Mouse (Mus musculus): Measurements from ENCODE around the gene Itgae. TPM values are rescaled to one million over a fixed set of nuclear protein-coding genes. Genes with fewer than 3 reads are reported as not detected.

Itgae gene
- polyA plus RNA-seq, 1 experiment from 2014 or later: 0.30 TPM

GRCm38 (mm10) chr11:73194444-73194843 lies 104.1 kb downstream of the Itgae start:
- Histone ChIP-seq H3K36me3 (ENCODE audit: control insufficient read depth, insufficient read depth) (peaks cover 45% of the 10 kb centered on the region; the same call in 1 of the 2 replicates), H3K9me3 (ENCODE audit: control insufficient read depth) (no peaks in the 10 kb centered on the region), H3K4me3 (ENCODE audit: low read depth, low read length) (no peak overlapping the region), H3K4me2 (replicated peaks; ENCODE audit: low read depth) (no peak overlapping the region), H3K9ac (ENCODE audit: low read depth, low read length) (no peak overlapping the region), H3K27ac (ENCODE audit: low read depth, low read length) (no peak overlapping the region), H3K27me3 (replicated peaks; ENCODE audit: control insufficient read depth, insufficient read depth, low read length) (no peaks in the 10 kb centered on the region), H3K4me1 (replicated peaks; ENCODE audit: control insufficient read depth, insufficient read depth, low read length) (peaks cover 5% of the 10 kb centered on the region; the same call in 1 of the 2 replicates)
- ATAC-seq: no peak
- 80% methylated on average over 2 of the region's 2 CpGs for WGBS
- no peak for TF ChIP-seq CTCF (IDR thresholded peaks at IDR 0.05; ENCODE audit: low read depth)

Other genes starting within 250 kb of the Itgae start
- gene Atp2a3, start 129.4 kb upstream of the Itgae start, polyA plus RNA-seq (2015; fragmentation: Nextera tagmentation; extraction: Ambion mirVana): 16.2 and 16.7 TPM in 2 replicates
- gene P2rx1, start 91.5 kb upstream of the Itgae start, polyA plus RNA-seq (2015; fragmentation: Nextera tagmentation; extraction: Ambion mirVana): 3.4 and 4.1 TPM in 2 replicates
- 3.2 and 3.5 TPM in 2 replicates for gene Camkk1, start 71.6 kb upstream of the Itgae start, polyA plus RNA-seq (2015; fragmentation: Nextera tagmentation; extraction: Ambion mirVana)
- gene Ncbp3, start 42.8 kb upstream of the Itgae start, polyA plus RNA-seq (2015; fragmentation: Nextera tagmentation; extraction: Ambion mirVana): 3.4 and 4.6 TPM in 2 replicates
- 5.7 and 7.3 TPM in 2 replicates for gene Haspin, start 47.7 kb downstream of the Itgae start, polyA plus RNA-seq (2015; fragmentation: Nextera tagmentation; extraction: Ambion mirVana)
- gene P2rx5, start 69.8 kb downstream of the Itgae start, polyA plus RNA-seq (2015; fragmentation: Nextera tagmentation; extraction: Ambion mirVana): 0.04 and 0.08 TPM in 2 replicates
- gene Emc6, start 86.5 kb downstream of the Itgae start, polyA plus RNA-seq (2015; fragmentation: Nextera tagmentation; extraction: Ambion mirVana): 114 and 120 TPM in 2 replicates
- 215 and 217 TPM in 2 replicates for gene Tax1bp3, start 86.5 kb downstream of the Itgae start, polyA plus RNA-seq (2015; fragmentation: Nextera tagmentation; extraction: Ambion mirVana)
- gene Ctns, start 108.5 kb downstream of the Itgae start, polyA plus RNA-seq (2015; fragmentation: Nextera tagmentation; extraction: Ambion mirVana): 46.8 and 53.2 TPM in 2 replicates
- gene Shpk, start 108.9 kb downstream of the Itgae start, polyA plus RNA-seq (2015; fragmentation: Nextera tagmentation; extraction: Ambion mirVana): 21.3 and 26.3 TPM in 2 replicates
- 0.13 and 0.24 TPM in 2 replicates for gene Trpv1, start 143.7 kb downstream of the Itgae start, polyA plus RNA-seq (2015; fragmentation: Nextera tagmentation; extraction: Ambion mirVana)
- 0.16 and 0.27 TPM in 2 replicates for gene Trpv3, start 176.8 kb downstream of the Itgae start, polyA plus RNA-seq (2015; fragmentation: Nextera tagmentation; extraction: Ambion mirVana)
- 8.4 and 13.5 TPM in 2 replicates for gene Aspa, start 239.0 kb downstream of the Itgae start, polyA plus RNA-seq (2015; fragmentation: Nextera tagmentation; extraction: Ambion mirVana)
- gene Gm49340, start 239.2 kb downstream of the Itgae start, polyA plus RNA-seq (2015; fragmentation: Nextera tagmentation; extraction: Ambion mirVana): not detected in 2 replicates
- gene Spata22, start 239.2 kb downstream of the Itgae start, polyA plus RNA-seq (2015; fragmentation: Nextera tagmentation; extraction: Ambion mirVana): 0.14 and 0.16 TPM in 2 replicates

Measured in intestine, postnatal 0 days (tissue).